Mouse (Mus musculus) spleen, postnatal 4 days (tissue): ENCODE measurements around the gene Pir.

Experiments
- DNase-seq, 2 experiments: peaks; one replicate each; pipeline ENCODE4 v3.0.0; 2022; ENCODE audit warnings: low spot score in 2 of 2

Gene Pir

DNA sequence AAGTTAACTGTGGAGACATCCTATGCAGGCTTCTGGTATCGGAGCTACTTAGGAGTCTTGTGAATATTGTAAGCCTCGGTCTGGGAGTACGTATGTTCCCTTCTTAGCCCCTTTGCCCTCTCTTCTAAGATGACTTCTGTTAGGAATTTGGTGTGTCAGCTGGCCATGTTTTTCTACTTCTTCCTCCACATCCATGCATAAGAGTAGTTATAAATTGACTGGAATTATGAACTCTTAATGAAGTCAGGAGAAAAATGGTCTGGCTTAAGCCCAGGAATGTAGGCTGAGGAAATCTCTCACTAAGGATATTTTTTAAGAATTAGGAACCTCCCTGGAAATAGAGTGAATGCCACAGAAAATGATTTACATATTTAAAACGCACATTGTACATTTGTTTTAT lies 69.4 kb downstream of the Pir start:
- DNase-seq: no peak

DNA sequence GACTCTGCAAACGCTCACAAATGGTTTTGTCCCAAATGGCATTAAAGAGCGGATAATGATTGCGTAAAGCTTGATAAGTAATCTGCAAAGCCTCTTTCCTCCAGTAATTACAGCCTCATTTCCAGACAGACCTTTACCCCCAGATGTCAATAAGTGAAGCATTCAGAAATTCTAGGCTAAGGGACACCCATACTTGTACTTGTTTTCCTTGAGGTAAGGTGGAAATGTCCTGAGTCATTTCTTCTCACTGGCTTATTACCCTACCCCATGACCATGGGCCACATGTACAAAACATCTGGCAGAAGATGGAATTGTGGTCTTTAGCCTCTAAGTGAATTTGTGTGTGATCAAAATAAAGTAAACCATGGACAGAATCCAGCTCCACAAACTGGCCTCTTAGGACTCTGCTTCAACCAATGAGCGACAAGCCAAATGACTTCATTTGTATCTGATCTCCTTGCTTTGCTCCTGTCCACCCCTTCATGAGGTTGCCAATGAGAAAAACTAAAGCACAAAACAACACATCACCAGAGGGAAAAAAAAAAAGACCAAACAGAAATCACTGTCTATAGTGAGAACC lies 76.3 kb downstream of the Pir start:
- DNase-seq: no peak

DNA sequence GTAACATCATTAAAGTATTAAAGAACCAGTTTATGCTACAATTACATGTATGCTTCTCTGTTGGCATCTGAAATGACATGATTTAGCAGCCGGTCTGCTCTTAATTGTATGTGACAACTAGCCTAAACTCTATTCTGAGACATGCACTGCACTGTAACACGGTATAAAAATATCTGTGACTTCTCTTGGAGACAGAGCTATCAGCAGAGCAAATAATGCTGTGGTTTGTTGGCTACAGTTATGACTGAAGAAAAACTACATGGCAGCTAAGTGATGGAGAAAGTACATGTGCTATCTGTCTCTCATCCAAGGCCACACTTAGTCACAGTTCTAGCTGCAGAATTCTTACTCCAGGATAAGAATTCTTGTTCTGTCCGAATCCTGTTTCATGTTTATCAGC lies 79.8 kb downstream of the Pir start:
- DNase-seq: no peak

DNA sequence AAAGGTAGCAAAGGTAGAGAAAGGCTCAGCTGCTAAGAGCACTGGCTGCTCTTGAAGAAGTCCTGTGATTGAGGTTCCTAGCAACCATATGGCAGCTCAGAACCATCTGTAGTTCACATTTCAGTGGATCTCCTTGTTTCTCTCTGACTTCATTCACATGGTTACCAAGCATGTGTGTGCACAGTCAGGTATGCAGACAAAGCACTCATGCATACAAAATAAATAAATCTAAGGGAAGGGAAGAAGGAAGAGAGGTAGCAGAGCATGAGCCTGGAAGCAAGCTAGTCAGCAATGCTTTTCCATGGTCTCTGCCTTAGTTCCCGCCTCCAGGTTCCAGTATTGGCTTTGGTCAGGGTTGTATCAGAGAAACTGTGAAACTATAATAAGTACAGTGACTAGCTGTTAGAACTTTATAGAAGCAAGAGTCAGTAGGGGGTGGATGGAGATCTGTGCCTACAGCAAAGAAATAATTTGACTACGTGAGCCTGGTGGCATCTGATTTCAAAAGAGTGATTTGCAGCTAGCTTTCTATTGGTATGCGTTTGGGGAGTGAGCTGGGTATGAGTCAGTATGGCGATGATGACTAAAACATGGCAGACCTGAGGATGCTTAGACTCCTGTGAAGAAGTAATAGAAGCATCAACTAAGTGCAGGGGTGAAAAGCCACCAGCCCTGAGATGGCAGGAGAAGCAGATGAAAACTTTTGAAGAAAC lies 96.1 kb downstream of the Pir start:
- DNase-seq: no peak

DNA sequence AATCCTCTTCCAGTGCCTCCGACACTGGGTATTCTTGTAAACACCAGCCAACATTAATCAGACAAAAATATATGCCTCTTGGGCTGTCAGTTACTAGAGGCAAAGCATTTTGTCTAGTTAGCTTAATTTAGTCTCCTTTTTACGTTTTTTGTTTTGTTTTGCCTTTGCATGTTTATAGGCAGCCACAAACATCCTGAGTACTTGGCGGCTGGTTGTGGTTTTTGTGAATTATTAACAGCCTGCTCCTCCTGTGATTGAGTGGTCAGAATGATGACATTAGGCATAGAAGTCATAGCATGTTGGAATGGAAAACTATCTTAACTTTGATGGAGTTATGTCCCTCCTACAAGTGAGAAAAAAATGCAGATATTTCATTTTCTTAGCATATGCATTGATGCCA lies 101.4 kb downstream of the Pir start:
- DNase-seq: no peak

DNA sequence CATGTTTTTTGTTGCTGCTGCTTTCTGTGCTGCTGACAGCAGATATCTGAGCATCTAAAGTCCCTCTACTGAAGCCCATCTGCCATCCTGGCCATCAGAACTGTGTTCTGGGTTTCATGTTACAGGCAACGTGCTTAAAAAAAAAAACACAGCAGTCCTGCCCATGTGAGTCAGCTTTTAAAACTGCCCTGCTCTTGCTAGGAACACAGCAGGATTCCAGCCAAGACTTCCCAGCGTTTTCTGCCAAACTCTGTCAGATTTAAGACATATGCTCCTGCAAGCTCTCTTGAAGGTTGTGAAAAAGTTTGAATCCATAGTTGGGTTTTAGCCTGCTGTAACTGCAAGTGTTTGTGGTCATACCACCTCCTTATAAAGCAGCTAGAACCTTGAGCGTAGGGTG lies 103.9 kb downstream of the Pir start, which contains the start of gene Vegfd:
Vegfd (plus strand) TSS at position 298 of the 400 bp plus-strand sequence.
- no peak for DNase-seq

DNA sequence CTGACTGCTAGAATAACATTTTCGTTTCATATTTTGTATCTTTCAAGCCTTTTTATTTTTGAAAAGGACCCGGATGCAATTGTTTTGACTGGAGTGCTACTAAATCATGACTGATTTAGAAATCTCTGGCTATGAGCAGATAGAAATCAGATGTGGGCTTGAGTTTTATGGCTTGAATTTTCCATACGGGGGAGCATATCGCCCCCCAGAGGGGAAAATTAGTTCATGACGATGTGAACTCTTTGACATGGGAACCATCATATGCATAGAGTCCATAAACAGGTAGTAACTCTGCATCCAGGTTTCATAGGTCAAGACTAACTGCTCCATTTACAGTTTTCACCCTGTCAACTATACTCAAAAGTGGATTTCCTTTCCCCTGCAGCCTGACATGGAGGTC lies 105.4 kb downstream of the Pir start:
- DNase-seq: no peak

DNA sequence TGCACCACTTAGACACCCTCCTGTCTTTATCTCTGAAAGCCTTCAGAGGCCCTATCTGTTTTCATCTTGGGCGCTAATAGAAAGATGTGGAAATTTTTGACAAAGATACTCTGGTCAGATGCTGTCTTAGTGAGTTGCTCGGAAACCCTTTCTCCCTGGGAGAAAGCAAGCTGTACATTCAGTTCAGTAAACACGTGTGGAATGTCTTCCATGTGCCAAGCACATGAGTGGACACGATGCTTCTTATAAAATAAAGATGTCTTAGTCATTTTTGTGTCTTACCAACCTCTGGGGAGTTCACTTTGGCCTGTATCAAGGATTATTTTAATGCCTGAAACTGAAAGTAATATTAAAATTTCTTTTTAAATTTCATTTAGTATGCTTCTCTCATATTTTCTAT lies 110.5 kb downstream of the Pir start:
- no peak for DNase-seq

DNA sequence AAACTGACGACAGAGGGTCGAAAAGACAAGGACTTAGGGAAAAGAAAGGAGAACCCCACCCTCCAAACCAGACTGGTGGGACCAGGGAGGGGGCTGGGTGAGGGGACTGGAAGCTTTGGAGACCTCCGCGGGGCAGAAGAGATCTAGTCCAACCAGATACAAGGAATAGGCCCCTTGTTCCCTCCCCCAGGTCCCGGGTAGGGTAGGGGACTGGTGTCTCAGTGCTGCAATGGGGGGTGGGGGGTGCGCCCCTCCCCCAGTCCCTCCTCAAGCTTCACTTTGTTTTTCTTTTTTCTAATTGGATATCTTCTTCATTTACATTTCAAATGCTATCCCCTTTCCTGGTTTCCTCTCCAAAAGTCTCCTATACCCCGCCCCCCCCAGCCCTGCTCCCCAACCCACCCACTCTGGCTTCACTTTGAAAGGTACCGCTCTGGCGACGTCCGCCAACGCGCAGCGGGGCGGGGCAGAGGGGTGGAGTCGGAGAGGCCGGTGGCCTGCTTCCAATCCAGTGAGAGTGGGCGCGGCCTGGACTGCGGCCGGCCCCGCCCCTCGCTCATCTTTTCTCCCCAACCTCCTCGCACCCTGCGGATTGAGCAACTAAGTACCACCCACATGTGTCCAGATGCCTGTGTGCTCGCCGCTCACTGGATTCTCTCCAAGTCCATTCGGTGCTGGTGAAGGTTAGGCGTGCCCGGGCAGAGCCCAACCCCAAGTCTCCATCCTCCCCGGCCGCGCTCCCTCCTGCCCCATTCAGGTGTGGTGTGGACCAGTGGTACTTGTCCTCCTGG lies 112.6 kb downstream of the Pir start:
- peak; percentile 70 to 86 for DNase-seq

DNA sequence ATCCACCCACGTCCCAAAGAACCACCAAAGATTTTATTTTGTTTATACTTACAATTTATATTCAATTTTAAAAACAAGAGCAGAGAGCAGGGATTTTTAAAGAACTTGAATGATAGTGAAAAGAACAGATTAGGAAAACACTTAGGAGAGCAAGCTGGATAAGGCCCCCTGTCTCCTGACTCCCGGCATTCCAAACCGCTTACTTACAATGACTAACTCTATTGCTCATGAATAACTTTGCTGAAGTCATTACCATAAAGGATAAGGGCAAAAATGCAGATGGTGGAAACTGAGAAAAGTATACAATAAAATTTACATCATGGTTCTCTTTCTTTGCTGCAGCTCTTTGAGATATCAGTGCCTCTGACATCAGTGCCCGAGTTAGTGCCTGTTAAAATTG lies 124.9 kb downstream of the Pir start:
- DNase-seq: no peak

DNA sequence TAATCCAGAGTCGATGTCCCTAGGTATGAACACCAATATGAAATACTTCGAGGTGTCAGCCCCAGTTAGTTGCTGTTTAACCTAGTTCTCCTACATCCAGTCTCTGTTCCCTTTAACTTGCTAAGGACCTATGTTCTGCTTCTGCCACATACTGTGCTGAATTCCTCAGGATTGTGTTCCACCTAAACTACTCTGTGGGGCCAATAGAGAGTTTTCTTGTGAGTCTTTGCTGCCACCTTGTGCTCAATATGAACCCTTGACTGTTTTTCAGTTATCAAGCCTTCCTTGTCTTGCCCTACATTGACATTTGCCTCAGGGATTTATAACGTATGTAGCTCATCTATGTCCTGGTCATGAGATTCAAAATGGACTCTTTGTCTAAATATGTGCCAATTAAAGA lies 129.3 kb downstream of the Pir start:
- no peak for DNase-seq

DNA sequence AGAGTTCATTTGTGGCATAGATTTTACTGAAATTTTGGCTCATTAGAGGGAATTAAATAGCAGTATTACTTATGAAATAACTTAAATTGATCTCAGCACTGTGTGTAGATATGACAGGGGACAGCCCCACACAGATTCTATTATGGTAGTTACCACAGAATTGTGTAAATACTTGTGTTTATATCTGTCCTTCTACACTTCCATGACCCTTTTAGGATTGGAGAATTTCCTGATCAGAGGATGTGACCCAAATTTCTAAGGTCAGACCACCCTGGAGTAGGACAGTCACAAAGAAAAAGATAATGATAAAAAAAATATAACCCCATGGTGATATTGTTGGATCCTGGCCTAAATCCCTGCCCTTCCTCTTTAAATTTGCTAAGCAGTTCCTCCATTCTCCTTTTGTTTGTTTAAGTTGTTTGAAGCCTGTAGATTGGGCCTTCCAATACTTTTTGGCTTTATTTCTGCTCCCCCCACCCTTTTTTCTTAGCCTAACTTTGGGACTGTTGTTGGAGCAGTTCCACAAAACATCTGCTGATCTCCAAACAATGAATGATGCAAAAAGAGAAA lies 136.0 kb downstream of the Pir start:
- DNase-seq: no peak

DNA sequence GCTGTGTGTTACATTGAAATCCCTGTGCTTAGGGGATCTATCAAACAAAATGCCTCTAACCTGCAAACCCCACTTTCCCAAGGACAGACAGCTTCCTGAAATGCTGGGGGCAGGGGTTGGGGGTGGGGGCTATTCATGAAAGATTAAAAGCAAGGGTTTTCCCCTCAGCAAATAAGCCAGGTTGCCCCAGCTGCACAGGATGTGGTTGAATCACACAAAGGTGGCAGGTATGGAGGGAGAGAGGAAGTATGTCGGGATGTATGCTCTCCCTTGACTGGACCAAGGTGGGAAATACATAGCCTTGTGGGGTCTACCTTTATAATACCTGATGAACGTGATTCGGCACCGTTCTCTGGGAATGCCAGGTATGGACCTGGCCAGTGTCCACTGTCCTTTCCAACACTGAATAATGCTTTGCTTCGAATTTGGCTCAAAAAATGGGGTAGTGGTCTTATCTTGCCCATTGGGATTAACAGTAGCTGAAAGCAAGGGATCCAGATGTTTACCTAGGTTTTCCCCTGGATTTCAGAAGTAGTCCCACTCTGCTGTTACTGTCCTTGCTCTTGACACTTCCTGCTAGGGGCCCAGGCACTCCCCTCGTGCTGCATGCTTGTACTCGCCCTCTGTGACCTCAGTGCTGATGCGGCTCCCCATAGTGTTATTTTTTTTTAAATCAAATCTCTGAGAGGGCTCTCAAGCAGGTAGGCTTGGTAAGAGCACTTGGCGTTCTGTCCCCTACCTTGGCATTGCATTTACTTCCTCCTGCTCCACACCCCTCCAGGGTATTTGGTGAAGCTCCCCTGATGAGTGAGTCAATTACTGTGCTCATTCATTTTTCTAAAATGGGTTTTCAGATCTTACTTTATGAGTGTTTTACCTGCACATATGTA lies 137.2 kb downstream of the Pir start:
- DNase-seq: no peak

DNA sequence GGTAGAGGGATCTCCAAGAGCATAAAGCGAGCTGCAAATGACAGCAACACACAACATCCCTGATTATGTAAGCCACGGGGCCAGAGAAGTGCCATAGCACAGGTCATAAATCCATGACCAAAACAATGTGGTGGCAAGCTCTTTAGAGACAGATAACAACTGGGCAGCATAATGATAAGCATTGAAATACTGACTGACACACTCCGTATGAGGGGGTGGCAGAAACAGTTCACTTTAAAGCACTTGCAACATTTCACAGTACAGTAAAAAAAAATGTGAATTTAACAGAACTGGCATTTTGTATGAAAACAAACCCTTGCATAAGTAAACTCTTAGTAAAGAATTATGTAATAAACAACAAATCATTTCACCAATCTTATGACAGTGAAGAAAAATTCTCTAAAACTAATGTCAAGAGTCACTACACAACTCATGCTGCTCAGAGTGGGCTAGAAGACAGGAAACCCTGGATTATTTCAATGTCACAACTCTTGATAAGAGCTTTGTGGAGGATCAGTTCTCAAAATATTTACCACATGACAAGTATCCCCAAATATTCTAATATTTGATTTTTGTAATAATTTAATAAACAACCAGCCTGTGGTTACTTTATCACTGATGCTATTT lies 139.2 kb downstream of the Pir start:
- no peak for DNase-seq

DNA sequence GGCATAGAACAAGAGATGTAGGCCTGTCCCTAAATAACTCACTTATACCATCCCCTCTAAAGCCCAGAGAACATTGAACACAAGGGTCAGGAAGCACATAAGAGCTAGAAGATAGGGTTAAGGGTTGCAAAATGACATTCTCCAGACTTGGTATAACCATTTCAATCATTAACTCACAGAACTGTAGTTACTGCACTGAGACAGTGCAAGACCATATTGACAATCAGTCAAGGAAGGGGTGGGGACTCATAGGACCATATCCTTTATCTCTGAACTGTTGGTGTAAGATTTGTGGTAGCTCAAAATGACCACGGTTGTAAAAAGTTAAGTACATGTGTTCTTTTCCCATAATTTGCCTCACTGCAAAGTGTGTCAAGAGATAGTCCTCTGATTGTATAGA lies 141.4 kb downstream of the Pir start:
- DNase-seq: no peak

DNA sequence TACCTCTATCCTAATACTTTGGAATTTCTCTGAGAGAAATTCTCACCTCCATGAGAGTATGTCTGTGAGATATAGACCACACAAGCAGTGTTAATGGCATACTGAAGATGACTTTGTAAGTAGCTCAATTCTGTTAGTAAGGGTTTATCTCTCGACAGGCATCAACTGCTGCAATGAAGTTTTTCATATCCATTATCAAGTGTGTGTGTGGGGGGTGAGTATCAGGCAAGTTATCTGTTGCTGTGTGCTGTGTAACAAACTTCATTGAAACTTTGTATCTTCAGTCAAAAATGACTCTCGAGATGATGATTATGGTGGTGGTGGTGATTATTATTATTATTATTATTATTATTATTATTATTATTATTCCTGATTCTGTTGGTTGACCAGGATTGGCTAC lies 147.6 kb downstream of the Pir start:
- no peak for DNase-seq

DNA sequence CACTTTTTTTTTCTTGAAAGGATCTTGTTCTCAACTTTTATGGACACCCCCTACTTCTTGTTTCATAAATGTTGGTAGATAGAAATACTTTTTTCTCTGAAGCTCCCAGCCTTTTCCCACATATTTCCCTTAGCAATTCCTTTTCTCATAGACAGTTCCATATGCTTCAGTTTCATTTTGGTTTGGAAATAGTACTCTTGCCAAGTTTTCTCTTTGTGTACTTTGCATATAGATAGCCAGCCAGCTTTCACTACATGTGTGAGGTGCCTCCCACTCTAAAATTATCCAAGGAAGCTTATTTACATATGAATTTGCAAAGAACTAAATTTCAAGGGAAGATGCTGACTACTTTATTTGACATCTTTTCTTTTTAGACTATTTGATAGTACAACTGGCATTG lies 148.8 kb downstream of the Pir start:
- DNase-seq: no peak

DNA sequence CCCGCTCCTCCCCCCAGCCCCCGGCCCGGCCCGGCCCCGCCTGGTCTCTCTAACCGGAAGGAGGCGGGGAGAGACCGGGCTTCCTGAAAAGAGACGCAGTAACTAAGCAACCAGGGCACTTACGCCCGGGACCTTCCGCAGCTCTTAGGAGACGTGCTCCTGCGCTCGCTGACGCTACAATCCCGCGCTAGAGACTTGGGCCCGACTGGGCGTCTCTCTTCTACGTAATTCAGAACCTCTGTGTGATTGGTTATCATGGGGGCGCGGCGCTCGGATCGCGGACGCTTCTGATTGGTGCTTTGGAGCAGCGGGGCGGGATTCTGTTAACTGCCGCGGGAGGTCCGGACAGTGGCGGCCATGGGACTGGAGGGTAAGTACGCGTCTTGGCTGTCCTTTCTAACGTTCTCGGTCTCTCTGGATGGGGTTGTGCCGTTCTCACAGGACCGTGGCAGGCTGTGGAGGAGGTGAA lies 150.3 kb downstream of the Pir start, which contains the start of gene Piga:
Piga (plus strand) TSS at position 317 of the 469 bp plus-strand sequence.
- peak; percentile 88 to 92 for DNase-seq

DNA sequence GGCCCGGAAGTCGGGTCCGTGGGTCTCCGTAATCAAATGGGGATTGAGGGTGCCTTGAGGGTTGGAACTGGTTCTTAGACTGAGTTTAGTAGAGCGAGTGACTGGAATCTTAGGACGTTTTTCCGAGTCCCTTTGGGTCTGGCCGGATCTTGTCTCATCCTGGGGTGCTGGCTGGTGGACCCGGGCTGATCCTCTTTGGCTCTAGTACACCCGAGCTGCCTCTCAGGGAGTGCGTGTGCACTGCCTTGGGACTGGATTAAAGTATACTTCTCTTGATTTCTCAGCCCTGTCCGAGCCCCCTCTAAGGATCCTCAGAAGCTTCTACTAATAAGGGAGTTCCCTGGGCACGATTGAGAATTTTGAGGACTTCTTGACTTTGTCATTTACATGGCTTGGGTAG lies 150.8 kb downstream of the Pir start:
- no peak for DNase-seq

DNA sequence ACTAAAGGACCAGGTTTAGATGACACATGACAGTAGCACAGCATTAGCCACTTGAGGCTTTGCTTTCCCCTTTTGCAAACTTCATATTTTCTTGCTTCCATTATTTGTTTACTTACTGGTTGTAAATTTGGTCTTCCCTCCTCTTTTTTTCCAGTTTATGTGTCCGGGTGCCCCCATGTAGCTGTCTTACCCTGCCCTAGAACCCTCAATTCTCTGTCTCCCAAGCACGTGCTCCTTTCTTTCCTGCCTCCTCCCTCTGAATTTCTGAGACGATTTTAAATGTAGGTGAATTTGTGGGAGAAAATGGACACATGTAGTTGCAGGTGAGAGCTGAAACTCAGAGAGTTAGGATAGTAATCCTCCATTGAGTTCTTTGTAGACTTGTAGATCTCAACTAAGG lies 151.3 kb downstream of the Pir start:
- DNase-seq: no peak
